Mouse (Mus musculus) layer of hippocampus, postnatal 36 days (tissue): ENCODE measurements at regions not wholly inside any gene's neighbourhood (a gene's known extent, or its start where the extent isn't known, plus 50 kb on each side); places are given as distances from the start of the nearest gene placed in this dataset.

Experiments used
- DNase-seq, 2 experiments: peaks; one replicate each; pipeline ENCODE4 v3.0.0; 2022

- DNase-seq = no peak
Measured at GRCm38 (mm10) chr6:136229791-136230190, 56.5 kb upstream of the Grin2b start.

- DNase-seq = no peak
Measured at GRCm38 (mm10) chr6:136235473-136235872, 62.2 kb upstream of the Grin2b start.

GRCm38 (mm10) chr6:136238989-136239388 is 65.7 kb upstream of the Grin2b start:
- no peak for DNase-seq

GRCm38 (mm10) chr6:136239416-136239815 is 66.1 kb upstream of the Grin2b start:
- DNase-seq = no peak

- DNase-seq = peak in 1 of 2 experiments; percentile 31
Measured at GRCm38 (mm10) chr6:136241574-136242311, 68.4 kb upstream of the Grin2b start.

GRCm38 (mm10) chr6:136244895-136245294 is 71.6 kb upstream of the Grin2b start:
- DNase-seq = peak; percentile 45 to 68

- peak; percentile 19 to 20 for DNase-seq
Measured at GRCm38 (mm10) chr6:136255726-136256512, 71.4 kb upstream of the Gm8994 start.

GRCm38 (mm10) chr6:136275742-136276141 is 51.6 kb upstream of the Gm8994 start:
- DNase-seq = no peak

GRCm38 (mm10) chr6:136276771-136277170 is 50.6 kb upstream of the Gm8994 start:
- no peak for DNase-seq
